Mouse (Mus musculus) liver, embryonic 13.5 days (tissue): ENCODE results near the gene Wdr73. TPM values are rescaled to one million over a fixed set of nuclear protein-coding genes. Genes with fewer than 3 reads are reported as not detected.

ENCODE experiments used
- polyA plus RNA-seq: library from polyadenylated mRNA; unstranded; fragments of >200 nt; fragmentation: Nextera tagmentation; extraction: Ambion mirVana; gene quantifications from 2 replicates; pipeline ENCODE4 v1.2.1, GENCODE M21; 2015

The Wdr73 gene
- polyA plus RNA-seq, 1 experiment from 2014 or later, result 22.5 TPM

Other genes with a start within 250 kb of the Wdr73 start
- 4.1 and 5.5 TPM in 2 replicates for gene Crtc3, start 212.4 kb downstream of the Wdr73 start, polyA plus RNA-seq
- gene Iqgap1, start 75.3 kb downstream of the Wdr73 start, polyA plus RNA-seq, result 13.1 and 15.6 TPM in 2 replicates
- 0.31 and 0.37 TPM in 2 replicates for gene Zscan2, start 40.3 kb downstream of the Wdr73 start, polyA plus RNA-seq
- gene Nmb, start 3.8 kb upstream of the Wdr73 start, polyA plus RNA-seq, result 1.5 and 1.6 TPM in 2 replicates
- gene Sec11a, start 46.5 kb upstream of the Wdr73 start, polyA plus RNA-seq, result 120 and 121 TPM in 2 replicates
- 6.1 and 6.8 TPM in 2 replicates for gene Zfp592, start 92.4 kb upstream of the Wdr73 start, polyA plus RNA-seq
- gene Alpk3, start 156.3 kb upstream of the Wdr73 start, polyA plus RNA-seq, result 0.15 and 0.16 TPM in 2 replicates
- gene Slc28a1, start 213.5 kb upstream of the Wdr73 start, polyA plus RNA-seq, result 0.54 and 0.75 TPM in 2 replicates